Mouse (Mus musculus): Measurements from ENCODE around the gene Olfr609. TPM values are rescaled to one million over a fixed set of nuclear protein-coding genes. Genes with fewer than 3 reads are reported as not detected.
"Not testable (repeated sequence)": the region's sequence is repeated elsewhere in the genome, so short reads cannot be mapped to it uniquely, and the experiment has no call there.

The Olfr609 gene
- not detected for polyA plus RNA-seq (2017; shearing (Covaris generic))

- no peak for ATAC-seq
Measured at GRCm38 (mm10) chr7:103497962-103498361, at the start of gene Olfr609. Olfr609 (minus strand) TSS chr7:103498062.

GRCm38 (mm10) chr7:103542617-103543016 is 44.8 kb upstream of the Olfr609 start, which contains the start of gene Olfr612:
Olfr612 (minus strand) TSS chr7:103542717.
- not testable (repeated sequence) for ATAC-seq

- not testable (repeated sequence) for ATAC-seq
Measured at GRCm38 (mm10) chr7:103520746-103521145, 22.9 kb upstream of the Olfr609 start, which contains the start of gene Olfr611. Olfr611 (minus strand) TSS chr7:103520846.

GRCm38 (mm10) chr7:103512022-103512421 is 14.2 kb upstream of the Olfr609 start, which contains the start of gene Olfr610:
Olfr610 (minus strand) TSS chr7:103512122.
- no peak for ATAC-seq

GRCm38 (mm10) chr7:103477106-103477505 is 20.8 kb downstream of the Olfr609 start:
- ATAC-seq = not testable (repeated sequence)

GRCm38 (mm10) chr7:103469577-103469976 is 28.3 kb downstream of the Olfr609 start, which contains the start of gene Olfr608:
Olfr608 (plus strand) TSS chr7:103469877.
- ATAC-seq = no peak

GRCm38 (mm10) chr7:103460590-103460989 is 37.3 kb downstream of the Olfr609 start:
- no peak for ATAC-seq

GRCm38 (mm10) chr7:103448746-103449145 is 49.1 kb downstream of the Olfr609 start, which contains the start of gene Olfr606:
Olfr606 (plus strand) TSS chr7:103449046.
- ATAC-seq = no peak

GRCm38 (mm10) chr7:103445339-103445738 is 52.5 kb downstream of the Olfr609 start, which contains the start of gene Olfr605:
Olfr605 (minus strand) TSS chr7:103445439.
- ATAC-seq = no peak

Other genes starting within 250 kb of the Olfr609 start
- gene Usp17ld, start 245.6 kb downstream of the Olfr609 start, polyA plus RNA-seq (2017; shearing (Covaris generic)) = not detected
- not detected for gene Olfr596, start 192.4 kb downstream of the Olfr609 start, polyA plus RNA-seq (2017; shearing (Covaris generic))
- under 1 TPM in 1 of 2 experiments, not detected in 1; 0.12 TPM for gene Olfr597, start 181.7 kb downstream of the Olfr609 start, polyA plus RNA-seq (2017; shearing (Covaris generic))
- not detected for gene Olfr598, start 174.5 kb downstream of the Olfr609 start, polyA plus RNA-seq (2017; shearing (Covaris generic))
- not detected for gene Olfr599, start 162.1 kb downstream of the Olfr609 start, polyA plus RNA-seq (2017; shearing (Covaris generic))
- gene Olfr600, start 148.4 kb downstream of the Olfr609 start, polyA plus RNA-seq (2017; shearing (Covaris generic)) = not detected
- gene Olfr601, start 135.4 kb downstream of the Olfr609 start, polyA plus RNA-seq (2017; shearing (Covaris generic)) = not detected
- gene Olfr603, start 111.9 kb downstream of the Olfr609 start, polyA plus RNA-seq (2017; shearing (Covaris generic)) = not detected
- gene Usp17lc, start 83.0 kb downstream of the Olfr609 start, polyA plus RNA-seq (2017; shearing (Covaris generic)) = not detected
- not detected for gene Olfr605, start 52.6 kb downstream of the Olfr609 start, polyA plus RNA-seq (2017; shearing (Covaris generic))
- gene Olfr606, start 49.0 kb downstream of the Olfr609 start, polyA plus RNA-seq (2017; shearing (Covaris generic)) = not detected
- under 1 TPM in 1 of 2 experiments, not detected in 1; 0.08 TPM for gene Olfr607, start 33.9 kb downstream of the Olfr609 start, polyA plus RNA-seq (2017; shearing (Covaris generic))
- not detected for gene Olfr608, start 28.2 kb downstream of the Olfr609 start, polyA plus RNA-seq (2017; shearing (Covaris generic))
- not detected for gene Olfr610, start 14.1 kb upstream of the Olfr609 start, polyA plus RNA-seq (2017; shearing (Covaris generic))
- gene Olfr611, start 22.8 kb upstream of the Olfr609 start, polyA plus RNA-seq (2017; shearing (Covaris generic)) = not detected
- not detected for gene Olfr612, start 44.7 kb upstream of the Olfr609 start, polyA plus RNA-seq (2017; shearing (Covaris generic))
- gene Olfr613, start 50.0 kb upstream of the Olfr609 start, polyA plus RNA-seq (2017; shearing (Covaris generic)) = not detected
- not detected for gene Olfr615, start 58.0 kb upstream of the Olfr609 start, polyA plus RNA-seq (2017; shearing (Covaris generic))
- gene Olfr616, start 71.1 kb upstream of the Olfr609 start, polyA plus RNA-seq (2017; shearing (Covaris generic)) = not detected
- not detected for gene Olfr617, start 75.0 kb upstream of the Olfr609 start, polyA plus RNA-seq (2017; shearing (Covaris generic))
- gene Olfr618, start 92.0 kb upstream of the Olfr609 start, polyA plus RNA-seq (2017; shearing (Covaris generic)) = not detected
- gene Olfr619, start 102.5 kb upstream of the Olfr609 start, polyA plus RNA-seq (2017; shearing (Covaris generic)) = not detected
- gene Olfr620, start 114.5 kb upstream of the Olfr609 start, polyA plus RNA-seq (2017; shearing (Covaris generic)) = 1 to 10 TPM in 1 of 2 experiments, not detected in 1; 1.3 TPM
- gene Olfr622, start 144.6 kb upstream of the Olfr609 start, polyA plus RNA-seq (2017; shearing (Covaris generic)) = not detected
- not detected for gene Olfr623, start 165.6 kb upstream of the Olfr609 start, polyA plus RNA-seq (2017; shearing (Covaris generic))
- gene Olfr624, start 173.1 kb upstream of the Olfr609 start, polyA plus RNA-seq (2017; shearing (Covaris generic)) = not detected
- gene Olfr625-ps1, start 184.7 kb upstream of the Olfr609 start, polyA plus RNA-seq (2017; shearing (Covaris generic)) = not detected
- gene Olfr243, start 216.6 kb upstream of the Olfr609 start, polyA plus RNA-seq (2017; shearing (Covaris generic)) = not detected
- not detected for gene Olfr628, start 232.3 kb upstream of the Olfr609 start, polyA plus RNA-seq (2017; shearing (Covaris generic))
- gene Olfr629, start 246.9 kb upstream of the Olfr609 start, polyA plus RNA-seq (2017; shearing (Covaris generic)) = not detected

Data from activated CD4-positive, CD25-positive, alpha-beta regulatory T cell, adult 4 months (primary cell).